Mouse (Mus musculus): Measurements from ENCODE around the gene Smarca4.

The Smarca4 gene

GRCm38 (mm10) chr9:21752252-21752792 lies 136.4 kb downstream of the Smarca4 start:
- DNase-seq (ENCODE audit: low spot score) = no peak

Data from embryo, embryonic 10.5 days (tissue).